Mouse (Mus musculus) E14TG2a.4 (cell line): ENCODE data around the gene Mad1l1.

Experiments
- CTCF ChIP-seq: conservative IDR thresholded peaks from 2 replicates; pipeline ENCODE4 v1.5.1; 2014; ENCODE audit warnings: low read length
- NANOG ChIP-seq: IDR thresholded peaks from 2 replicates; pipeline ENCODE4 v1.6.1; 2014; ENCODE audit warnings: borderline replicate concordance, low read length, mixed read lengths
- POU5F1 ChIP-seq: IDR thresholded peaks from 2 replicates; pipeline ENCODE4 v1.6.1; 2014; ENCODE audit warnings: low read length, borderline replicate concordance

GRCm38 (mm10) chr5:140009083-140009655, 312.2 kb downstream of the Mad1l1 start:
- TF ChIP-seq CTCF (no peak), NANOG (no peak), POU5F1 (no peak)
